In genomic region chr4:153913635-153914034, GRCm38 (mm10) we compare ENCODE assay signal across 19 mouse cellular contexts. TPM values are rescaled to one million over a fixed set of nuclear protein-coding genes. Genes with fewer than 3 reads are reported as not detected.
DNase-seq lines count a peak whose midpoint lies in the region; ATAC-seq and TF ChIP-seq lines count a peak whose summit lies in the region.
"Had no signal": no experiment of that assay in that cellular context is flagged by ENCODE, and none has a peak within 500 bp of the region (broad histone marks: within the 10 kb centered on the region; RNA-seq: fewer than 3 reads in every experiment).

No protein-coding gene starts in this region.

- H3K9ac ChIP-seq in ES-E14 (ENCODE audit: insufficient read depth, low read depth, low read length, poor library complexity, severe bottlenecking) = no peak overlapping the region
- H3K9ac ChIP-seq: embryonic facial prominence, embryonic 12.5 days; heart, embryonic 15.5 days; kidney, embryonic 15.5 days; limb, embryonic 13.5 days had no signal

- peak; percentile 24 for TF ChIP-seq CTCF in left cerebral cortex, adult 2 months (IDR thresholded peaks at IDR 0.05)

- no peaks in the 10 kb centered on the region for H3K9me3 ChIP-seq in ES-E14 (ENCODE audit: control insufficient read depth, insufficient read depth, low read depth, low read length)
- H3K9me3 ChIP-seq: embryonic facial prominence, embryonic 12.5 days; heart, embryonic 15.5 days; kidney, embryonic 15.5 days; limb, embryonic 13.5 days had no signal

- ATAC-seq in cerebellum, adult (ENCODE audit: insufficient number of reproducible peaks, low FRiP score, low TSS enrichment) = no peak
- ATAC-seq: forebrain, embryonic 16.5 days; intestine, embryonic 16.5 days had no signal

- intact Hi-C loops in left cerebral cortex, adult 2 months (cut with DNase I) = no loop called here
- intact Hi-C loops in left cerebral cortex, postnatal 14 days (cut with DNase I) = no loop called here

- H3K27ac ChIP-seq in left cerebral cortex, adult 2 months = no peak overlapping the region
- no peak overlapping the region for H3K27ac ChIP-seq in ES-E14 (ENCODE audit: insufficient read depth, low read depth, low read length, poor library complexity, severe bottlenecking)
- H3K27ac ChIP-seq: embryonic facial prominence, embryonic 12.5 days; gastrocnemius, adult 2 months; heart, embryonic 15.5 days; kidney, embryonic 15.5 days; limb, embryonic 13.5 days had no signal

- in situ Hi-C loops in ES-E14 (cut with MboI; ENCODE audit: low sequenced_read_pairs in 2 of 2, unreplicated experiment in 2 of 2) = no loop called here

- H3K4me1 ChIP-seq in ES-E14 (ENCODE audit: control insufficient read depth in 2 of 2, insufficient read depth in 2 of 2, low read length in 2 of 2, poor library complexity in 1 of 2) = peaks cover 0 to 2% of the 10 kb centered on the region in 2 experiments; a peak in 2 of 4 replicates
- H3K4me1 ChIP-seq: embryonic facial prominence, embryonic 12.5 days; heart, embryonic 15.5 days; kidney, embryonic 15.5 days; limb, embryonic 13.5 days had no signal

- DNase-seq in cerebellum, postnatal 14 days = peak; percentile 14 to 54
- DNase-seq in left cerebral cortex, adult 2 months (ENCODE audit: extremely low spot score in 1 of 2, low spot score in 2 of 2) = no peak
- no peak for DNase-seq in left cerebral cortex, postnatal 14 days (ENCODE audit: low spot score in 2 of 2)
- peak; percentile 51 for DNase-seq in ES-E14 (ENCODE audit: low read depth, low spot score)
- DNase-seq in retina, embryonic 14.5 days (ENCODE audit: low spot score) = peak; percentile 28
- no peak for DNase-seq in gastrocnemius, postnatal 25 days
- DNase-seq: adrenal gland, postnatal 25 days; cerebellum, postnatal 36 days; gastrocnemius, adult 2 months; heart, adult 18-20 months; right cerebral cortex, adult 18-20 months; thymus, adult 18-20 months had no signal

- no peak overlapping the region for H3K4me3 ChIP-seq in left cerebral cortex, adult 2 months
- no peak overlapping the region for H3K4me3 ChIP-seq in ES-E14 (ENCODE audit: insufficient read depth in 1 of 2, low read depth in 1 of 2, low read length in 2 of 2, poor library complexity in 1 of 2, severe bottlenecking in 1 of 2)
- H3K4me3 ChIP-seq: embryonic facial prominence, embryonic 12.5 days; gastrocnemius, adult 2 months; heart, embryonic 15.5 days; kidney, embryonic 15.5 days; limb, embryonic 13.5 days had no signal

- no peaks in the 10 kb centered on the region for H3K36me3 ChIP-seq in ES-E14 (ENCODE audit: control insufficient read depth, insufficient read depth, low read length, poor library complexity, severe bottlenecking)
- H3K36me3 ChIP-seq: embryonic facial prominence, embryonic 12.5 days; heart, embryonic 15.5 days; kidney, embryonic 15.5 days; limb, embryonic 13.5 days had no signal

TF ChIP-seq in ES-E14, 5 proteins besides CTCF, POLR2A, EP300 and RAD21:
- TF ChIP-seq ZNF384 (IDR thresholded peaks at IDR 0.05; ENCODE audit: low read depth, low read length) (no peak), ZC3H11A (IDR thresholded peaks at IDR 0.05; ENCODE audit: borderline replicate concordance, low read depth, low read length) (no peak), MAFK (IDR thresholded peaks at IDR 0.05; ENCODE audit: insufficient read depth, low read depth, low read length) (no peak), HCFC1 (IDR thresholded peaks at IDR 0.05; ENCODE audit: borderline replicate concordance, insufficient read depth, low read length) (no peak), CHD2 (IDR thresholded peaks at IDR 0.05; ENCODE audit: low read depth, low read length) (no peak)

RNA-seq across cellular contexts. Expression of gene A430005L14Rik, which starts 43.4 kb away (rescaled TPM):
- total RNA-seq in left cerebral cortex, adult 2 months (2021) = 10 to 100 TPM; 24.5 to 24.9 TPM
- total RNA-seq in left cerebral cortex, postnatal 14 days (2021) = 10 to 100 TPM; 22.1 to 23.2 TPM
- total RNA-seq in ES-E14 (2012; rRNA removed) = 57.5 and 71.4 TPM in 2 replicates
- 10 to 100 TPM; 13.6 to 14.7 TPM for total RNA-seq in gastrocnemius, postnatal 25 days (2021)

Comparison
In these comparisons a context has a peak if more than half of its experiments do, and no peak if none do; other contexts are left out.
1. DNase-seq: peak in cerebellum, postnatal 14 days (2 of 2), ES-E14 (single experiment) and retina, embryonic 14.5 days (single experiment); none in left cerebral cortex, adult 2 months (0 of 2), left cerebral cortex, postnatal 14 days (0 of 2) and gastrocnemius, postnatal 25 days (single experiment).